Mouse (Mus musculus): Measurements from ENCODE around the gene Tdrd7.

The Tdrd7 gene

GRCm38 (mm10) chr4:46042505-46042850, 77.3 kb downstream of the Tdrd7 start:
- no peak for DNase-seq (ENCODE audit: low spot score)

GRCm38 (mm10) chr4:46043361-46043760, 78.2 kb downstream of the Tdrd7 start:
- no peak for DNase-seq (ENCODE audit: low spot score)

DNA sequence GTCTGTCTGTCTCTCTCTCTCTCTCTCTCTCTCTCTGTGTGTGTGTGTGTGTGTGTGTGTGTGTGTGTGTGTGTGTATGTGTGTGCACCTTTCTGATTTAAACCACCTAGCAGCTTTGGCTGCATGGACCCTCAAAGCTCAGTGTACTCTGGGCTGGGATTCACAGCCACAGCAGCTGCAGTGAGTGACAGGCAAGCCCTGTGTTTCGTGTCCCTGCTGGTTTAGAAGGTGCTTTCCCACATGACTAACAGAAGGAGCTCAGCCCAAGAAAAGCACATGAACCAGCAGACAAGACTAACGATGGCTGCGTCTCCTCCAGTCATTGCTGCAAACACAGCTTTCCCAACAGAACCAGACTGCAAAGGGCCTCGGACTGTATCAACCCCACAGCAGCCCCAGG, 82.8 kb downstream of the Tdrd7 start:
- no peak for DNase-seq (ENCODE audit: low spot score)

GRCm38 (mm10) chr4:46048418-46048817, 83.3 kb downstream of the Tdrd7 start:
- no peak for DNase-seq (ENCODE audit: low spot score)

- no peak for DNase-seq (ENCODE audit: low spot score)
Measured at GRCm38 (mm10) chr4:46053323-46054107, 88.4 kb downstream of the Tdrd7 start.

DNA sequence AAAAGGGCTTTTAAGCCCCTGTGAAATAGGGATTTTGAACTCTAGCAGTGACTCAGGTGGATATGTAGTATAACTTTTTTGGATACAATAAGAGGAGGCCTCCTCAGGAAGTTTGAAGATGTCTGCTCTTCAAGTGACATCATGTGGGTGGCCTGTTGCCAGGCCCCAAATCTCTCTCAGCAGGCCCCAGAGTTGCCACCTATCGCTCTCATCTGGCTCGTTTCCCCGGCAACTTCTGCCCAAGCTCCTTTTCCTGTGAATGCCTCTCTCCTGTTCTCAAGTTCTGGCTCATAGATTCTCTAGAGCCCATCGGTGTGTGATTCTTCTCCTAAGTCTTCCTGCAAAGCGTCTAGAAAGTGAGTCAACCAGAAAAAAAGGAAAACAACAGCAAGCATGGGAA, 91.0 kb downstream of the Tdrd7 start:
- DNase-seq (ENCODE audit: low spot score): no peak

DNA sequence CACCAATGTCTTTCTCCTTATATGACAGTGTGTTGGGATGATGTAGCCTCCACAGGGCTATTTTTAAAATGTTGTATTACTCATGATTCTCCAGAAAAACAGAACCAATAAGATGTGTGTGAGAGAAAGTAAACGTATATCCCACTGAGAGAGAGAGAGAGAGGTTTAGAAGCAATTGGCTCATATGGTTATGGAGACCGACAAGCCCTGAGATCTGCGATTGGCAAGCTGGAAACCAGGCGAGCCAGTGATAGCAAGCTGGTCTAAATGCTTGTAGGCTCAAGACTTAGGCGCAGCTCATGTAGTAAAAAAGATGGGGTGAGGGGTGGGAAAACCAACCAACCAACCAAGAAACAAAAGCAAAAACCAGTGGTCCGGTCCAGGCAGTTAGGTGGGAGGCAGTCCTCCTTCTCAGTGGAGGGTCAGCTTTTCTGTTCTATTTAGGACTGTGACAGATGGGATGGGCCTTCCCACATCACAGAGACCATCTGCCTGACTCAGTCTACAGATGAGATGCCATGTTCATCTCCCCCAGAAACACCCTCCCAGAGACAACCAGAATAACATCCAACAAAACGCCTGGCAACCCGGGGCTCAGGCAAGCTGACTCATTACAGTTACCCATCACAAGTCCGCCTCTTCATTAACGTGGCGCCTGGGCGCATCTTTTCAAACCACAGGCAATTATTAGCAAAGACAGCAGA, 96.3 kb downstream of the Tdrd7 start:
- DNase-seq (ENCODE audit: low spot score): peak; percentile 82

DNA sequence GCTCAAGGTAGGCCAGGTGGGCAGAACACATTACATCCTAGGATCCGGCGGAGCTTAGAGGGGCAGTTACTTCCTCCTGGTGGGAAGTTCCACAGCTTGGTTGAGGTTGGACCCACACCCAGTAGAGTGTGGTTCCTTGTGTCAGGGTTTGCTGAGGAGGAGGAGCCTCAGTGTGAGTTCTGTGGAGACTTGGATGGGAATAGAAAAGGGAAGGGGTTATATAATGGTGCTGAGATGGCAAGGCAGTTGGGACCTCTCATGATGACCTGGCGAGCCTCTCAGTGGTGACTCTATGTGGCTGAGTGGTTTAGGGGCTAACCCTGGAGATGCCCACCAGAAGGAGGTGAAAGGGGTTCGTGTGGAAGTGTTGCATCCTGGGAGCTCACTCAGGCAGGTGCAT, 98.7 kb downstream of the Tdrd7 start:
- no peak for DNase-seq (ENCODE audit: low spot score)

DNA sequence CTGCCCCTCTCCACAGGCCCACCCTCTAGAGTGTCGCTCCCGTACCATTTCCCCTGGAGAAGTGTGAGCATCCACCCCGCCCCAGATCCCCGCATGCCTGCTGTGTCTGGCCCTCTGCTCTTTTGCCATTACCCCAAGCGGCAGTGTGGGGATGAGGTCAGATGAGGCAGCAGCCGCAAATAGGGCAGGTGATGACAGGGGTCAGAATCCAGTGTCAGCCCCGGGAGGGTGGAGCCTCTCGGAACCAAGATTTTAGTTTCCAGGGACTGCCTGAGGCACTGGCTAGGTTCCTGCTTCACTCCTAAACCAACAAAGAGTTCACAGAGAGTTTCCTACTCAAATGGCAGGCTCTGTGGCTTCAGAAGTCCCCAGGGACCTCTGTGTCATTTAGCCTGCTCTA, 99.1 kb downstream of the Tdrd7 start:
- no peak for DNase-seq (ENCODE audit: low spot score)

GRCm38 (mm10) chr4:46064961-46065360, 99.8 kb downstream of the Tdrd7 start:
- DNase-seq (ENCODE audit: low spot score): no peak

- no peak for DNase-seq (ENCODE audit: low spot score)
Measured at GRCm38 (mm10) chr4:46065695-46066340, 100.7 kb downstream of the Tdrd7 start.

DNA sequence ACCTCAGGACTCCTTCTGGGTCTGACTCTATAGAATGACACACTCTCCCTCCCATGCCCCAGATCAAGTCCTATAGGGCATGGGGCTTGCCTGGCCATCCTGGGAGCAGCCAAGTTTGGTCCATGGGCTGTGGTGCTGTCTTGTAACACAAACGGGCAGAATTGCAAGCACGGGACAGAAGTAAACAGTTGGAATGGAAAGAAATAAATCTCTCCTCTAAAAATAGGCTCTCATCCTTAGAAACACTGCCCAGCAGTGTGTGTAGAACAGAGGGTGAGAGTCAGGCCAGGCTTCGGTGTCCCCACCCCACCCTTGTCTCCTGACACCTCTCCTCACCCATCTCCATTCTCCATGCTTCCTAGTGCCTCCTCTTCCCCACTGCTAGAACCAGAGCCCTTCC, 102.9 kb downstream of the Tdrd7 start:
- DNase-seq (ENCODE audit: low spot score): no peak

DNA sequence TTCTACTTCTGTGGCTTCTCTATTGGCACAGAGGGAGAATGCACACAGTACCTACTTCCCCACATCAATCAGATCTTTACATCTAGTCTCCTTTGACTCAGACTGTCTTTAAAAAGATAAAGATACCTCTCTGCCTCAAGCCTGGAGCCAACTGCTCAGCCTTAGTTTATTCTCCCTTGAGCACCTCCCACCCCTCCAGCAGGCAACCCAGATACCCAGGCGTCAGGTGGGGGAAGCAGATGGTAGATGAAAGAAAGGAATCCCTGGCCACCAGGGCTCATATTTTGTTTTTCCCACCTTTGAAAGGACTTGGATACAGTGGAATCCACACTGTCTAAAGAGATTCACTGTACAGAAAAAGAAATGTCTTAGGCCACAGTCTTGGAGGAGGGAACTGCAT, 103.4 kb downstream of the Tdrd7 start:
- no peak for DNase-seq (ENCODE audit: low spot score)

DNA sequence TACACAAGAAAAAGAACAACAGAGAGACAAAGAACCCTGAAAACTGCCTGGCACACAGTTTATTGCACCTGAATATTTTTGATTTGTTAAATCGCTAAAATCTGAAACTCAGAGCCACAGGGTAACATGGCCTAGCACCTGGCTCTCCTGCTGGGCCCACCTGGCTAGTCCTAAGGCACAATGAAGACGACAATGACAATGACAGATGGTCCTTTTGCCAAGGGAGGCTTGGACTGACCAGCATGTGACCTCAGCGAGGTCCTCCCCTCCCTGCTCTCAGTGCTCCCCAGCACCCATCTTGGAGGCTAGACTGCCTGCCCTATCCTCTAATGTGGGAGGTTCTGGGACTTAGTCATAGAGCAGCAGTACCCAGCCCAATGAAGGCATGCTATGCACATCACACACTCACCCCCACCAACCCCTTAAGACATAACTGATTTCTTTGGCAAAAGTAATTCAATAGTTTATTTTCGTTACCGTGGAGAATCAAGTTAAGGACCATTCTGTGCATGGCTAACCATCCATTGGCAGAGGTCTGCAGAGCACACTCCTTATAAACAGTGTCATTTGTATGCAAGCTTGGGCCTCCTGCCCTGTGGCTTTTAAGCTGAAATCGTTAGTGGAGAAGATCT, 104.8 kb downstream of the Tdrd7 start:
- no peak for DNase-seq (ENCODE audit: low spot score)

DNA sequence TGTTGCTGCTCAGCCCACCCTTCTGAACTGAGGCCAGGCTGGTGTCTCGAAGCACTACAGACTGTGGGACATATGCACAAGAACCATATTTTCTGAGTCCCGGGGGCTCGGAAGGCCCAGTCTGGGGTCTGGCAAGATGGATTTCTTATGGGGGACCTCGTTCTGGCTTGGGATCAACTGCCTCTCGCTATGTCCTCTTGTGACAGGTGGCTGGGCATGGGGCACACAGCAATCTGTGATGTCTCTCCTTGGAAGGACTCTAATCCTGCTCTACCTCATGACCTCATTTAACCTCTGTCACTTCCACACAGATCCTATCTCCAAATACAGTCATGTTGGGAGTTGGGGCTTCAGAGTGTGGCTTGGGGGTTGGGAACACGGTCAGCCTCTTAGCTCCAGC, 107.5 kb downstream of the Tdrd7 start:
- no peak for DNase-seq (ENCODE audit: low spot score)

DNA sequence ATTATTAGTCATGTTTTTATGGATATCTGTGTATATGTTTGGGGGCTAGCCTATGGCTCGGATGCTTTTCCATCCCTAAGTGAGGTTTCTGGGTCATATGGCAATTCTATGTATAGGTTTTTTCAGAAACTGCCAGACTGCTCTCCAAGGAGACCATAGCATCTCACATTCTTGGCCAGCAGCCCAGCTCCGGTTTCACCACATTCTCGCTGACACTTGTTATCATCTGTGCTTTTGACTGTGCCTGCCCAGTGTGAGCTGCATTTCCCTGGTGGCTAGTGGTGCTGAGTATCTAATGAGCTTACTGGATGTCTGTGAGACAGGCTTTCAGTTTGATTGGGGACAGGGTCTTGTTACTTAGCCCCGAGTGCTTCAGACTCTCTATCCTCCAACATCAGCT, 108.6 kb downstream of the Tdrd7 start:
- DNase-seq (ENCODE audit: low spot score): no peak

GRCm38 (mm10) chr4:46075664-46076063, 110.5 kb downstream of the Tdrd7 start:
- no peak for DNase-seq (ENCODE audit: low spot score)

GRCm38 (mm10) chr4:46076892-46077291, 111.8 kb downstream of the Tdrd7 start:
- no peak for DNase-seq (ENCODE audit: low spot score)

DNA sequence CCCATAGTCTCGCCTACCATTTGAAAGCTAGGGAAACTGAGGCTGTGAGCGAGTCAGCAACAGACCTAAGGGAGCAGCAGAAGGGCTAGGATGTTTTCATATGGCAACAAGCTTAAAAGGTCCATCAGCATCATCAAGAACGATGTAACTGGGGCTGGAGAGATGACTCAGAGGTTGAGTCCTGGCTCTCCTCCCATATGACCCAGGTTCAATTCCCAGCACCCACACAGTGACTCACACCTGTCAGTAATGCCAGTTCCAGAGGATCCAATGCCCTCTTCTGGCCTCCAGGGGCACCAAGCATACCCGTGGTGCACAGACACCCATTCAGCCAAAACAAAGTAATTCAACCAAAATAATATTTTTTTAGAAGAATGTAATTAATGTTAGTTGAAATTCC, 115.1 kb downstream of the Tdrd7 start:
- DNase-seq (ENCODE audit: low spot score): no peak

DNA sequence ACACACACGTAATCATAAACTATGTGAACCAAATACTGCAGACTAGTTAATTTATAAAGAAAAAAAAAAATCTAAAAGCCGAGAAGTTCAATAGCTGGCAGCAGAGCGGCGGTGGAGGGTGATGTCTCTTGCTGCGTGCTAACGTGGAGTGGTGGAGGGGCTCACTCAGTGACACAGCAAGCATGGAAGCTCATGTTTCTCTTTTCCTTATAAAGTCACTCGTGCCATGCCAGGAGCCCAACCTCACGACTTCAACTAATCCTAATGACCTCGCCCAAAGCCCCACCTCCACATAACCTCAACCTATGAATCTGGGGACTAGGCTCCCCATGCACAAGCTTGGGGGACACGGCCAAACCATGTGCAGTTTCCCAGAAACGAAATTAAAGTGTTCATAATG, 117.4 kb downstream of the Tdrd7 start:
- no peak for DNase-seq (ENCODE audit: low spot score)

Data from left cerebral cortex, adult 11 months (tissue).